Mouse (Mus musculus) liver (tissue): ENCODE measurements around the gene Map2k1.

Experiments used
- DNase-seq: peaks from one replicate; pipeline ENCODE4 v3.0.0-alpha.2; 2020; ENCODE audit warnings: mixed read lengths

Map2k1 gene

DNA sequence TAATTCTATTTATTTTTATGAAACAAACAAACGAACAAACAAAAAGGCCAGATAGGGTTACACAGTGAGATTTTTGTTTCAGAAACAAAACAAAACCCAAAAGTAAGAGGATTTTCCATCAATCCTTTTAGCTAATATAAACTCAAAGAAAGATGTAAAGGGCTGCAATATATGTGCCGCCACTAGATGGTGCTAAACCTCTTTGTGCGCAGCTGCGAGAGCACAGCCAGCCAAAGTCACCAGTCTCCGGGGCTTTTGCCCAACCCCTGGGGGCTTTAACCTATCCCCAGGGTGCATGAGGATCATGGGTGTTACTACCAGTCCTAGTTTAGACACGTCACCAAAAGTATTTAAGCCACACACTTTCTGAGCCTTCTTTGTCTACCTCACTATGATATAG is 114.5 kb downstream of the Map2k1 start:
- DNase-seq = peak; percentile 45
